20 mouse cellular contexts compared by ENCODE assay signal in the genomic region with DNA sequence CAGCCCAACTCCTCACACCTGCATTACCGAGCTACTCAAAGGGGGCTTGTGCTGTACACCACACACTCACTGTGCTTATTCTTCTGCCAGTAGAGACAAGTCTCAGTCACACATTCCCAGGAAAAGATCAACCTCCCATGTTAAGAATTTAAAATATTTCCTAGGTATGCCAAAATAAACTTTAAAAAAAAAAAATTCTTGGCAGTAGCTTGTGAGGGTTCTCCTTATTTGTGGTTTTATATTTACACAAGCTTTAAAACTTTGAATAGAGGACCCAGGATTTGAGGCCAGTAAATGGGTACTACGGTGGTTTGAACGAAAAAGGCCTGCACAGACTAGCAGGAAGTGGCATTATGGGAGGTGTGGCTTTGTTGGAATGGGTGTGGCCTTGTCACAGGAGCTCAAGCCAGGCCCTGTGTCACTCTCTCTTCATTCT. TPM values are rescaled to one million over a fixed set of nuclear protein-coding genes. Genes with fewer than 3 reads are reported as not detected.
DNase-seq lines count a peak whose midpoint lies in the region; ATAC-seq and TF ChIP-seq lines count a peak whose summit lies in the region.
"Had no signal": no experiment of that assay in that cellular context is flagged by ENCODE, and none has a peak within 500 bp of the region (broad histone marks: within the 10 kb centered on the region; RNA-seq: fewer than 3 reads in every experiment).

No protein-coding gene starts in this region.

- H3K4me3 ChIP-seq in kidney, embryonic 15.5 days (replicated peaks), result no peak overlapping the region
- H3K4me3 ChIP-seq in lung, embryonic 15.5 days, result no peak overlapping the region
- H3K4me3 ChIP-seq in lung, adult 2 months (replicated peaks; ENCODE audit: extremely low read depth, low read depth, low read length), result no peak overlapping the region
- no peak overlapping the region for H3K4me3 ChIP-seq in embryonic facial prominence, embryonic 14.5 days (ENCODE audit: low read depth, low read length)
- H3K4me3 ChIP-seq in hindbrain, embryonic 14.5 days (replicated peaks; ENCODE audit: low read length), result no peak overlapping the region
- H3K4me3 ChIP-seq: hindbrain, embryonic 15.5 days; neural tube, embryonic 15.5 days had no signal

- no peaks in the 10 kb centered on the region for H3K36me3 ChIP-seq in kidney, embryonic 15.5 days
- no peaks in the 10 kb centered on the region for H3K36me3 ChIP-seq in lung, embryonic 15.5 days
- no peaks in the 10 kb centered on the region for H3K36me3 ChIP-seq in embryonic facial prominence, embryonic 14.5 days (ENCODE audit: control insufficient read depth, insufficient read depth, low read length)
- no peaks in the 10 kb centered on the region for H3K36me3 ChIP-seq in hindbrain, embryonic 14.5 days (replicated peaks; ENCODE audit: control insufficient read depth, insufficient read depth)
- H3K36me3 ChIP-seq: hindbrain, embryonic 15.5 days; neural tube, embryonic 15.5 days had no signal

- 74% methylated on average over 3 of the region's 3 CpGs for WGBS in kidney, embryonic 15.5 days
- 23% methylated on average over 3 of the region's 3 CpGs for WGBS in lung, embryonic 15.5 days
- whole genome bisulfite sequencing in lung, adult 2 months, result 52% methylated on average over 3 of the region's 3 CpGs
- WGBS in embryonic facial prominence, embryonic 14.5 days, result 63% methylated on average over 3 of the region's 3 CpGs
- 92% methylated on average over 3 of the region's 3 CpGs for WGBS in hindbrain, embryonic 14.5 days

- no peak for TF ChIP-seq CTCF in lung, adult 2 months (IDR thresholded peaks at IDR 0.05; ENCODE audit: insufficient read depth, low read length)

- peaks cover 24% of the 10 kb centered on the region for H3K4me1 ChIP-seq in kidney, embryonic 15.5 days
- H3K4me1 ChIP-seq in lung, embryonic 15.5 days, result 0 out of 2 replicates have a peak, but pooled peaks cover 4% of the 10 kb centered on the region
- no peaks in the 10 kb centered on the region for H3K4me1 ChIP-seq in lung, adult 2 months (ENCODE audit: control insufficient read depth, insufficient read depth, low read length)
- H3K4me1 ChIP-seq in embryonic facial prominence, embryonic 14.5 days (ENCODE audit: control insufficient read depth, insufficient read depth, low read length), result no peaks in the 10 kb centered on the region
- no peaks in the 10 kb centered on the region; the same call in 1 of the 2 replicates for H3K4me1 ChIP-seq in hindbrain, embryonic 14.5 days (replicated peaks; ENCODE audit: control insufficient read depth, insufficient read depth, low read length)
- H3K4me1 ChIP-seq: hindbrain, embryonic 15.5 days had no signal

- H3K9me3 ChIP-seq in kidney, embryonic 15.5 days (replicated peaks), result peaks cover 3% of the 10 kb centered on the region; the same call in 1 of the 2 replicates
- no peaks in the 10 kb centered on the region for H3K9me3 ChIP-seq in lung, embryonic 15.5 days
- 0 out of 2 replicates have a peak, but pooled peaks cover 6% of the 10 kb centered on the region for H3K9me3 ChIP-seq in embryonic facial prominence, embryonic 14.5 days (ENCODE audit: control insufficient read depth, low read length)
- H3K9me3 ChIP-seq in hindbrain, embryonic 14.5 days (ENCODE audit: control insufficient read depth, low read length), result 0 out of 2 replicates have a peak, but pooled peaks cover 3% of the 10 kb centered on the region
- H3K9me3 ChIP-seq: hindbrain, embryonic 15.5 days; neural tube, embryonic 15.5 days had no signal

- H3K27me3 ChIP-seq in kidney, embryonic 15.5 days, result no peaks in the 10 kb centered on the region
- H3K27me3 ChIP-seq in lung, embryonic 15.5 days, result no peaks in the 10 kb centered on the region
- no peaks in the 10 kb centered on the region for H3K27me3 ChIP-seq in embryonic facial prominence, embryonic 14.5 days (replicated peaks; ENCODE audit: control insufficient read depth, insufficient read depth, low read length)
- no peaks in the 10 kb centered on the region for H3K27me3 ChIP-seq in hindbrain, embryonic 14.5 days (ENCODE audit: control insufficient read depth, insufficient read depth, low read length)
- H3K27me3 ChIP-seq: hindbrain, embryonic 15.5 days; neural tube, embryonic 15.5 days had no signal

- ATAC-seq in kidney, embryonic 15.5 days (replicated peaks; ENCODE audit: low FRiP score), result no peak
- ATAC-seq in lung, embryonic 15.5 days (ENCODE audit: borderline replicate concordance, extremely low read depth, low FRiP score, low TSS enrichment), result no peak
- ATAC-seq in embryonic facial prominence, embryonic 14.5 days (ENCODE audit: low read depth), result no peak
- no peak for ATAC-seq in hindbrain, embryonic 14.5 days (ENCODE audit: low FRiP score)
- ATAC-seq: intestine, postnatal 0 days had no signal

- TF ChIP-seq POLR2A in lung, adult 2 months (IDR thresholded peaks at IDR 0.05; ENCODE audit: borderline replicate concordance, extremely low read depth, low read depth, low read length), result no peak

- no peak overlapping the region for H3K27ac ChIP-seq in kidney, embryonic 15.5 days
- peak overlapping the region; percentile 62 for H3K27ac ChIP-seq in lung, embryonic 15.5 days
- H3K27ac ChIP-seq in embryonic facial prominence, embryonic 14.5 days (replicated peaks; ENCODE audit: low read depth, low read length), result no peak overlapping the region
- H3K27ac ChIP-seq in hindbrain, embryonic 14.5 days, result no peak overlapping the region
- H3K27ac ChIP-seq: hindbrain, embryonic 15.5 days; neural tube, embryonic 15.5 days had no signal

- H3K4me2 ChIP-seq in kidney, embryonic 15.5 days, result no peak overlapping the region
- H3K4me2 ChIP-seq in lung, embryonic 15.5 days, result no peak overlapping the region
- H3K4me2 ChIP-seq in embryonic facial prominence, embryonic 14.5 days (ENCODE audit: low read depth, low read length), result no peak overlapping the region
- H3K4me2 ChIP-seq in hindbrain, embryonic 14.5 days (replicated peaks), result no peak overlapping the region
- H3K4me2 ChIP-seq: hindbrain, embryonic 15.5 days; lung, embryonic 14.5 days; midbrain, embryonic 11.5 days; neural tube, embryonic 15.5 days had no signal

- H3K9ac ChIP-seq in kidney, embryonic 15.5 days, result no peak overlapping the region
- no peak overlapping the region for H3K9ac ChIP-seq in lung, embryonic 15.5 days
- no peak overlapping the region for H3K9ac ChIP-seq in embryonic facial prominence, embryonic 14.5 days (ENCODE audit: low read depth, low read length)
- no peak overlapping the region for H3K9ac ChIP-seq in hindbrain, embryonic 14.5 days
- H3K9ac ChIP-seq: hindbrain, embryonic 15.5 days; lung, embryonic 14.5 days; neural tube, embryonic 15.5 days had no signal

- peak; percentile 61 for DNase-seq in kidney, adult 11 months
- DNase-seq in lung, adult 2 months, result no peak
- peak; percentile 33 for DNase-seq in embryonic facial prominence, embryonic 14.5 days (ENCODE audit: low spot score)
- DNase-seq in lung, postnatal 25 days (ENCODE audit: low spot score), result peak; percentile 30
- DNase-seq in hindbrain, embryonic 14.5 days (ENCODE audit: low spot score), result no peak
- DNase-seq in left cerebral cortex, adult 11 months (ENCODE audit: low spot score), result no peak
- DNase-seq: cerebellum, adult 18-20 months; gastrocnemius, postnatal 10 days; heart, postnatal 14 days; lung, embryonic 14.5 days; right cerebral cortex, postnatal 4 days; thymus, adult 18-20 months had no signal

RNA-seq across cellular contexts. Expression of a gene that starts 7.4 kb away (rescaled TPM):
- polyA plus RNA-seq in kidney, embryonic 15.5 days (2015; fragmentation: Nextera tagmentation; extraction: Ambion mirVana), result 10.1 and 13.7 TPM in 2 replicates
- 11.9 and 12.5 TPM in 2 replicates for polyA plus RNA-seq in lung, embryonic 15.5 days (2015; fragmentation: Nextera tagmentation; extraction: Ambion mirVana)
- polyA plus RNA-seq in lung, adult 2 months (2012; rRNA removed), result 5.1 TPM in 2 replicates
- polyA plus RNA-seq in embryonic facial prominence, embryonic 14.5 days (2014; fragmentation: Nextera tagmentation; extraction: Ambion mirVana), result 13.8 and 14.4 TPM in 2 replicates
- polyA plus RNA-seq in hindbrain, embryonic 14.5 days (2014; fragmentation: Nextera tagmentation; extraction: Ambion mirVana), result 38.0 and 40.9 TPM in 2 replicates

RNA-seq across cellular contexts. Expression of a gene that starts 58.4 kb away (rescaled TPM):
- polyA plus RNA-seq in kidney, embryonic 15.5 days (2015; fragmentation: Nextera tagmentation; extraction: Ambion mirVana), result 3.2 TPM in 1 of 2 replicates, not detected in the other
- polyA plus RNA-seq in lung, embryonic 15.5 days (2015; fragmentation: Nextera tagmentation; extraction: Ambion mirVana), result 3.3 and 4.0 TPM in 2 replicates
- polyA plus RNA-seq in lung, adult 2 months (2012; rRNA removed), result not detected in 2 replicates
- polyA plus RNA-seq in embryonic facial prominence, embryonic 14.5 days (2014; fragmentation: Nextera tagmentation; extraction: Ambion mirVana), result 2.2 TPM in 1 of 2 replicates, not detected in the other
- 0.33 and 2.6 TPM in 2 replicates for polyA plus RNA-seq in hindbrain, embryonic 14.5 days (2014; fragmentation: Nextera tagmentation; extraction: Ambion mirVana)
- polyA plus RNA-seq: cortical plate, adult 2 months; intestine, postnatal 0 days; urinary bladder, adult 2 months had no signal

Comparison
In these comparisons a context has a peak if more than half of its experiments do, and no peak if none do; other contexts are left out.
1. DNase-seq: peak in kidney, adult 11 months (single experiment), embryonic facial prominence, embryonic 14.5 days (single experiment) and lung, postnatal 25 days (single experiment); none in lung, adult 2 months (single experiment), hindbrain, embryonic 14.5 days (single experiment) and left cerebral cortex, adult 11 months (single experiment).